Mouse (Mus musculus): ENCODE measurements around the gene Lrrc1.

GRCm38 (mm10) chr9:77469791-77470607 is 74.7 kb downstream of the Lrrc1 start:
- TF ChIP-seq CTCF (IDR thresholded peaks at IDR 0.05; ENCODE audit: low read depth) (no peak), EP300 (optimal IDR thresholded peaks at IDR 0.05) (no peak)

Data from stomach, postnatal 0 days (tissue).